Mouse (Mus musculus) brain, adult 10 weeks (tissue): ENCODE measurements around the gene Dmac1. TPM values are rescaled to one million over a fixed set of nuclear protein-coding genes. Genes with fewer than 3 reads are reported as not detected.

Experiments
- polyA plus RNA-seq: library from polyadenylated mRNA; stranded (reverse); fragments of 350-450 nt; fragmentation: Illumina TruSeq; extraction: RNeasy Lipid Tissue Mini Kit (QIAGEN cat#74804); gene quantifications from one replicate; pipeline ENCODE4 v1.2.3, GENCODE M21; 2015; ENCODE audit warnings: low read depth, low replicate concordance

Dmac1 gene
- polyA plus RNA-seq: 81.6 TPM

GRCm38 (mm10) chr4:75278197-75279175 is at the start of gene Dmac1:
Dmac1 (minus strand) TSS chr4:75278305.

